Mouse (Mus musculus): Measurements from ENCODE around the gene Impg1. TPM values are rescaled to one million over a fixed set of nuclear protein-coding genes. Genes with fewer than 3 reads are reported as not detected.

Impg1 gene
- 0.10 TPM in 1 of 2 replicates, not detected in the other for polyA plus RNA-seq (2015; fragmentation: Nextera tagmentation; extraction: Ambion mirVana)

GRCm38 (mm10) chr9:80465381-80465780 is at the start of gene Impg1:
Gene Impg1 (minus strand): TSS chr9:80465481.
- Histone ChIP-seq H3K4me3 (replicated peaks) (no peak within 1 kb of the TSS), H3K36me3 (no peaks in the 10 kb centered on the region), H3K9ac (no peak within 1 kb of the TSS), H3K27me3 (no peaks in the 10 kb centered on the region), H3K9me3 (replicated peaks) (no peaks in the 10 kb centered on the region), H3K4me1 (no peaks in the 10 kb centered on the region), H3K4me2 (no peak within 1 kb of the TSS), H3K27ac (no peak within 1 kb of the TSS)
- no peak for ATAC-seq (replicated peaks; ENCODE audit: low FRiP score)
- 59% methylated on average over 6 of the region's 6 CpGs for WGBS

GRCm38 (mm10) chr9:80509464-80510153 is 44.3 kb upstream of the Impg1 start:
- Histone ChIP-seq H3K27me3 (no peaks in the 10 kb centered on the region), H3K36me3 (no peaks in the 10 kb centered on the region), H3K9ac (no peak overlapping the region), H3K4me1 (no peaks in the 10 kb centered on the region), H3K9me3 (replicated peaks) (no peaks in the 10 kb centered on the region), H3K4me3 (replicated peaks) (no peak overlapping the region), H3K4me2 (no peak overlapping the region), H3K27ac (no peak overlapping the region)
- no peak for ATAC-seq (replicated peaks; ENCODE audit: low FRiP score)
- WGBS: 87% methylated on average over 7 of the region's 7 CpGs

GRCm38 (mm10) chr9:80504496-80505012 is 39.3 kb upstream of the Impg1 start:
- WGBS: 45% methylated on average over 2 of the region's 2 CpGs
- no peak overlapping the region for H3K4me3 ChIP-seq (replicated peaks)
- no peak overlapping the region for H3K27ac ChIP-seq
- H3K4me2 ChIP-seq: no peak overlapping the region
- no peaks in the 10 kb centered on the region for H3K36me3 ChIP-seq
- no peak overlapping the region for H3K9ac ChIP-seq
- no peak for ATAC-seq (replicated peaks; ENCODE audit: low FRiP score)
- H3K4me1 ChIP-seq: no peaks in the 10 kb centered on the region
- no peaks in the 10 kb centered on the region for H3K27me3 ChIP-seq
- H3K9me3 ChIP-seq (replicated peaks): no peaks in the 10 kb centered on the region

GRCm38 (mm10) chr9:80491591-80491990 is 26.3 kb upstream of the Impg1 start:
- no peak overlapping the region for H3K27ac ChIP-seq
- no peak overlapping the region for H3K9ac ChIP-seq
- H3K36me3 ChIP-seq: no peaks in the 10 kb centered on the region
- 60% methylated on average over 4 of the region's 4 CpGs for WGBS
- H3K4me1 ChIP-seq: no peaks in the 10 kb centered on the region
- no peaks in the 10 kb centered on the region for H3K27me3 ChIP-seq
- H3K9me3 ChIP-seq (replicated peaks): no peaks in the 10 kb centered on the region
- H3K4me3 ChIP-seq (replicated peaks): no peak overlapping the region
- no peak overlapping the region for H3K4me2 ChIP-seq
- no peak for ATAC-seq (replicated peaks; ENCODE audit: low FRiP score)

- 73% methylated on average over 4 of the region's 4 CpGs for WGBS
- no peaks in the 10 kb centered on the region for H3K4me1 ChIP-seq
- no peak overlapping the region for H3K9ac ChIP-seq
- ATAC-seq (replicated peaks; ENCODE audit: low FRiP score): no peak
- H3K36me3 ChIP-seq: no peaks in the 10 kb centered on the region
- H3K27ac ChIP-seq: no peak overlapping the region
- H3K4me2 ChIP-seq: no peak overlapping the region
- H3K4me3 ChIP-seq (replicated peaks): no peak overlapping the region
- H3K27me3 ChIP-seq: no peaks in the 10 kb centered on the region
- no peaks in the 10 kb centered on the region for H3K9me3 ChIP-seq (replicated peaks)
These were observed 4.9 kb downstream of the Impg1 start for GRCm38 (mm10) chr9:80460420-80460819.

GRCm38 (mm10) chr9:80450467-80451261 is 14.6 kb downstream of the Impg1 start:
- WGBS: 55% methylated on average over 3 of the region's 3 CpGs
- H3K27ac ChIP-seq: no peak overlapping the region
- H3K27me3 ChIP-seq: no peaks in the 10 kb centered on the region
- ATAC-seq (replicated peaks; ENCODE audit: low FRiP score): no peak
- H3K9ac ChIP-seq: no peak overlapping the region
- no peak overlapping the region for H3K4me2 ChIP-seq
- no peaks in the 10 kb centered on the region for H3K4me1 ChIP-seq
- H3K4me3 ChIP-seq (replicated peaks): no peak overlapping the region
- no peaks in the 10 kb centered on the region for H3K36me3 ChIP-seq
- H3K9me3 ChIP-seq (replicated peaks): no peaks in the 10 kb centered on the region

GRCm38 (mm10) chr9:80441096-80441710 is 24.1 kb downstream of the Impg1 start:
- Histone ChIP-seq H3K36me3 (no peaks in the 10 kb centered on the region), H3K9me3 (replicated peaks) (no peaks in the 10 kb centered on the region), H3K9ac (no peak overlapping the region), H3K4me3 (replicated peaks) (no peak overlapping the region), H3K4me2 (no peak overlapping the region), H3K4me1 (no peaks in the 10 kb centered on the region), H3K27ac (no peak overlapping the region), H3K27me3 (no peaks in the 10 kb centered on the region)
- no peak for ATAC-seq (replicated peaks; ENCODE audit: low FRiP score)
- WGBS: 63% methylated on average over 5 of the region's 5 CpGs

- no peak overlapping the region for H3K4me2 ChIP-seq
- H3K9ac ChIP-seq: no peak overlapping the region
- H3K9me3 ChIP-seq (replicated peaks): no peaks in the 10 kb centered on the region
- no peaks in the 10 kb centered on the region for H3K4me1 ChIP-seq
- H3K27ac ChIP-seq: no peak overlapping the region
- H3K36me3 ChIP-seq: no peaks in the 10 kb centered on the region
- H3K27me3 ChIP-seq: no peaks in the 10 kb centered on the region
- WGBS: 68% methylated on average over 3 of the region's 3 CpGs
- ATAC-seq (replicated peaks; ENCODE audit: low FRiP score): no peak
- H3K4me3 ChIP-seq (replicated peaks): no peak overlapping the region
These were observed 73.9 kb downstream of the Impg1 start for GRCm38 (mm10) chr9:80391404-80391803.

GRCm38 (mm10) chr9:80391002-80391401 is 74.3 kb downstream of the Impg1 start:
- Histone ChIP-seq H3K9me3 (replicated peaks) (no peaks in the 10 kb centered on the region), H3K27ac (no peak overlapping the region), H3K36me3 (no peaks in the 10 kb centered on the region), H3K4me1 (no peaks in the 10 kb centered on the region), H3K27me3 (no peaks in the 10 kb centered on the region), H3K9ac (no peak overlapping the region), H3K4me2 (no peak overlapping the region), H3K4me3 (replicated peaks) (no peak overlapping the region)
- ATAC-seq (replicated peaks; ENCODE audit: low FRiP score): peak; percentile 65; the same call in 1 of the 2 replicates
- WGBS: 73% methylated on average over 5 of the region's 5 CpGs

GRCm38 (mm10) chr9:80387890-80388289 is 77.4 kb downstream of the Impg1 start:
- H3K9me3 ChIP-seq (replicated peaks): no peaks in the 10 kb centered on the region
- H3K27ac ChIP-seq: no peak overlapping the region
- H3K9ac ChIP-seq: no peak overlapping the region
- H3K27me3 ChIP-seq: no peaks in the 10 kb centered on the region
- no peak for ATAC-seq (replicated peaks; ENCODE audit: low FRiP score)
- H3K4me2 ChIP-seq: no peak overlapping the region
- 88% methylated on average over 3 of the region's 3 CpGs for WGBS
- H3K4me1 ChIP-seq: no peaks in the 10 kb centered on the region
- H3K4me3 ChIP-seq (replicated peaks): no peak overlapping the region
- no peaks in the 10 kb centered on the region for H3K36me3 ChIP-seq

- Histone ChIP-seq H3K27me3 (no peaks in the 10 kb centered on the region), H3K9me3 (replicated peaks) (no peaks in the 10 kb centered on the region), H3K4me3 (replicated peaks) (no peak overlapping the region), H3K4me1 (no peaks in the 10 kb centered on the region), H3K36me3 (no peaks in the 10 kb centered on the region), H3K27ac (no peak overlapping the region), H3K9ac (no peak overlapping the region), H3K4me2 (no peak overlapping the region)
- WGBS: 32% methylated on average over 5 of the region's 5 CpGs
- 0 out of 2 replicates have a peak, but pooled peaks have one; percentile 53 for ATAC-seq (replicated peaks; ENCODE audit: low FRiP score)
These were observed 78.8 kb downstream of the Impg1 start for GRCm38 (mm10) chr9:80386492-80386891.

- 0 out of 2 replicates have a peak, but pooled peaks have one; percentile 24 for ATAC-seq (replicated peaks; ENCODE audit: low FRiP score)
- no peak overlapping the region for H3K4me3 ChIP-seq (replicated peaks)
- no peak overlapping the region for H3K4me2 ChIP-seq
- H3K36me3 ChIP-seq: no peaks in the 10 kb centered on the region
- H3K9ac ChIP-seq: no peak overlapping the region
- no peaks in the 10 kb centered on the region for H3K9me3 ChIP-seq (replicated peaks)
- no peaks in the 10 kb centered on the region for H3K4me1 ChIP-seq
- WGBS: 51% methylated on average over 7 of the region's 7 CpGs
- H3K27me3 ChIP-seq: no peaks in the 10 kb centered on the region
- H3K27ac ChIP-seq: no peak overlapping the region
These were observed 79.3 kb downstream of the Impg1 start for GRCm38 (mm10) chr9:80386000-80386399.
